Mouse (Mus musculus): Measurements from ENCODE around the gene Fam114a1.

Fam114a1 gene

DNA sequence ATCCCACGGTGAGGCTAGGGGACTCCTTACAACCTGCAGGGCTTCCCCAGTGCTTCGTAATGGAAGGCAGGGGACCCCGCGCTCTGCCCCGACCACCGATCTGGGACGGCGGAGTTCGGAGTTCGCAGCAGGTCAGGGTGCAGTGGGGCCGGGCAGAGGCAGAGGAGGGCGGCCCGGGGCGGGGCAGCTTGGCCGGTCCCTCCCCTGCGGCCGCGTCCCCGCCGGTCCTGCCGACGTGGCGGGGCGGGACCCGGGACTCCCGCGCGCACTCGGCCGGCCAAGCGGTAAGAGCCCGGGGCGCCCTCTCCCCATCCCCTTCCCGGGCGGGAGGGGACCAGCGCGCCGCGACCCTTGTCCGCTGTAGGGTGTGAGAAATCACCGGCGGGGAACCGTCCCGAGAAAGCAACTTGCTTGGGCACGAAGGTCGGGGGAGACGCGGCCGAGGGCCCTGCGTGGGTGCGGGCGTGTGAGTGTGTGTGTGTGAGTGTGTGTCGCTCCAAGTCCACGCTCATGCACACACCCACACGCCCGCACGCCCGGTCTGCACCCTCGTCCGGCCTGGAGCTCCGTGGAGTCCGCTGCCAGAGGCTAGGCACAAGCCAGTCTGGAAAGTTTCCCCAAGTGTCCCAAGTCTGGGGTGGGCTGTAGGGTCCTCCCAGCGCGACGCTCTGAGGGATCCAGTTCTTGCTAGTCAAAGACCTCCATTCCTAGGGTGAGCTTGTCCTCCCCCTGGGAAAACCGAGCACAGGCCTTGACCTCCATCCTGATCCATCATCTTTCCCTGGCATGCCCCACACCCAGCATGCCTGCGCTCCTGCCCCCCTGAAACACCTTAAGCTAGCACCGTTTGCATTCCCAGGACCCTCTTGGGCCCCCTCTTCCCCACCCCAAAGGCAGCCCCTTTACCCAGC lies at the start of gene Fam114a1:
TSS of gene Fam114a1 (plus strand) at position 211 of the 911 bp plus-strand sequence.
- DNase-seq (ENCODE audit: low spot score), result peak; percentile 87

DNA sequence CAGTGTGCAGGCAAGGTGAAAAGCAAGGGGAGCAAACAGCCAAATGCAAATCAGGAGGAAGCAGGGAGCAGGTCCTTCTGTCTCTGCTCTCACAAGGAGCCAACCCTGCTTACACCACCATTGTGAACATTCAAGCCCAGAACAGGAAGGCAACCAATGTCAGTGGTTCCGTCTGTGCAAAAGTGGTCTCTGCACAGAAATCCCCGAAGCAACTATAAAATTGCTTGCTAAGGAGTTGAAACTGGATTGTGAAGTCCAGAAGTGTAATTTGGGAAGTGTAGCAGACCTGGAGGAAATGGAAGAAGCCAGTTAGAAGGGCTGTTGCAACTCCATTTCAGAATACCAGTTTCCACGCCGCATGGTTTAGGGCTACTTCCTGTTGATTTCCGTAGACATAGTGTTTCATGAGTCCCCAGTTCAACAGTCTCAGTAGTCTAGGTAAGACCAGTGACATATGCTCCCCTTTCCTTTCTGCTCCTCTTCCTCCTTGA lies 46.9 kb upstream of the Fam114a1 start:
- no peak for DNase-seq (ENCODE audit: low spot score)

DNA sequence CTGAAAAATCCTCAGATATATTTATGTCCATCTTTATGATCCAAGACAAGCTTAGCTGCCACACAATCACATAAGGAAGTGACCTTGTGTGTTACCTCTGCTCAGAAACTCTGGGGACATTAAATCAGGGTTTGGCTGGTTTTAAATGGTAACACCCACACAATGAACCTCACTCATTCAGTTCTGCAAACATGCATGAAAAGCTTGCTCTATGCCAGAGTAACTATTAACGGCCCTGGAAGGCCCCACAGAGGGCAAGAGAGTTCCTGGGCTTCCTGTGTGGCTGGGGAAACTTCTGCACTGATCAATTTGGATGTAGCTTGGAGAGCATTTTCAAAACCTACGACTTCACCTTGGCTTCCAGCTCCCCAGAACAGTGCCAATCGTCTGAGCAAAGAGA lies 37.7 kb upstream of the Fam114a1 start:
- DNase-seq (ENCODE audit: low spot score), result no peak

DNA sequence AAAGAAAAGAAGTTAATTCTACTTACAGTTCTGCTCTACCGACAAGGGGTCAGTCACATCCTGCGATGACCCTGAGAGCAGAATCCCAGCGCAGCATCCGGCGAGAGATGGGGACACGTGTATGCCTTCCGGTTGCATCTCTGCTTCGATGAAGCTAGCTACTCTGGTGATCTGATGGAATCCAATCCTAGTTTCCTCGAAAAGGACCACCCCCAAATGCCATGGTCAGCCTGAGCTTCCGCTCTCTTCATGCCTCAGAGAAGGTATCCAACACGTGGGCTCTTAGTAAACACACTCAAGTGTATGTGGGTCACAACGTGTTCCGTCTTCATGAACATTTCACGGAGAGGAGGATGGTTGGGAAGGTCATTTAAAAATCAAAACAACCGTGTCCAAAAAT lies 37.1 kb upstream of the Fam114a1 start:
- DNase-seq (ENCODE audit: low spot score), result no peak

DNA sequence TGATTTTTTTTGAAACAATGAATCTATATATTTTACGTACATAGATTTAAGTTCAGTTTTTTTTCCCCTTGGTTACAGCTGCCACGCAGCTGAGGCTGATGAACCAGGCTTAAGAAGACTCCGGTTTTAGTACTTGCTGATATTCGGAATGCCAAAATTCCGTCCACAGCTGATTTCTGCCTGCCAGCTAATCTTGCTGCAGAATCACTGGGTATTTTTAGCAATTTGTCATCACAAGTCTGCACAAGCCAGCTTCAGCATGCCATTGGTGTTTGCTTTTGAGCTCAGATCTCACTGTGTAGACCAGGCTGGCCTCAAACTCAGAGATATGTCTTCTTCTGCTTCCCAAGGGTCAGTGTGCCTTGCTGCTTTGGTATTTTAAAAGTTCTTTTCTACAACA lies 18.4 kb upstream of the Fam114a1 start:
- DNase-seq (ENCODE audit: low spot score), result no peak

DNA sequence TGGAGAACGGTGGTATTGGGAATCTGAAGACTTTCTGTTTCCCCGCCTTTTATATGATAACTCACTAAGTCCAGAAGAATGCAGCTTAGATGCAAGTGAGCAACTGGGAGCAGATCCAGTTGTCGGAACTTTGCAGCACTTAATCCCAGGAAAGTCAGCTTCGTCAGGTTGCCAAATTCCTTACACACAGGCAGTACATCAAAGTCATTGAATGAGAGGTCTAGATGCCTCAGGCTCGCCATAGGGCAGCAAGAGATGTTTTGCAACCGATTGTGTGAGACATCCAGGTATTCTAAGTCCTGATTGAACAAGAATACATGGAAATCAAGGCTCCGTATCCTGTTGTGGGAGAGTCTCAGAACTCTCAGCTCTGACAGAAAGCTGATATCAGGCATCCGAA lies 14.9 kb upstream of the Fam114a1 start:
- DNase-seq (ENCODE audit: low spot score), result no peak

DNA sequence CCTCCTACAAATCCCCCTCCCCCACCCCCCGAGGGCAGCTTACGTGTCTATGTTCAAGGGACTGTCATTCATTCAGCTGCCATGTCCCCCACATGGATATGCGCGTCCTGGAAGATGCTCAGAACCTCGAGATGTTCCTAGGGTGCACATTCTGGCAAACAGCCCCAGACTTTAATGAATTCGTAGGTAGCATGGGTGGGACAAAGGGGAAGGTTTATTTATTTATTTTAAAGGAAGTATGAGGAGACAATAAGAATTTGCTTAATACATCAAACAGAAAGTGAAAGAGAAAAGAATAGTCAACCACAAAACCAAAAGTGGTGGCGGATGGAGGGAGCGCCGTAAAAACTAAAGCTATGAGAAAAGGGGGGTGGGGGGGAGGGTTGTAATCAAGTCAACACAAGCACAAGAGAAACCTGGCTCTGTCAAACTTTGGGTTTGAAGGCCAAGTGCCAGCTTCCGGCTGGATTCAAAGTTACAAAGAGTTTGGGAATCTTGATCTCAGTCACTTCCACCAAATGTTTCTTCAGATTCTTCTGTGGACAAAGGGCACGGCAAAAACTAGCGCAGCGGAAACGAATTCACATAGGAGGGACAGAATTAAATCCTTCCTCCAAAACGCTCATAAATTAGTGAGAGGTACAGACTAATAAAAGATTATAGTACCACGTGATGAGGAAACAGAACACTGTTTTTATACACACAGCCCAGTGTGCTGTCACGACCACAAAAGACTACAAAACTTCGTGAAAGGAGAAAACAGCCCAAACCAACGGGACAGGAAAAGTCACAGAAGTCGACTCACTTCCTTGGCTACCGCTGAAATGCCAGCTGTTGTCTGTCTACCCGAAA lies 10.7 kb upstream of the Fam114a1 start:
- no peak for DNase-seq (ENCODE audit: low spot score)

DNA sequence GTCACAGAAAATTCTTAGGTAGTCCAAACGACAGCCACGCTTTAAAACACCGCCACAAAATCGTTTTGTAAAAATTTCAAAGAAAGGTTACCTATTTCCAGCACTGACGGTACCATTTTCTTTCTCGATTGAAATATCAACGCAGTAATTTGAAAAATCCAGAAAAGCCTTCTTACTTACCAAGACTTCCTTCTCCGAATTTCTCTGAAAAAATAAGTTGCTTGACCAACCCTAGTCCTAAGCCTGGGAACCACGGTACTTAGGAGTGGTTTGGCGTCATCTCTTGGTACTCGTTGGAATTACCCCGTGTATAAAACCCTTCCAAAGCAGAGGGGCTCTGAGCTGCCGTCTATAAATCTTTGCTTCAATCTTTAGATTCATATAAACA lies 10.0 kb upstream of the Fam114a1 start, which contains the start of gene Tlr6:
TSS of gene Tlr6 (minus strand) at position 255 of the 388 bp plus-strand sequence.
- DNase-seq (ENCODE audit: low spot score), result peak; percentile 72

DNA sequence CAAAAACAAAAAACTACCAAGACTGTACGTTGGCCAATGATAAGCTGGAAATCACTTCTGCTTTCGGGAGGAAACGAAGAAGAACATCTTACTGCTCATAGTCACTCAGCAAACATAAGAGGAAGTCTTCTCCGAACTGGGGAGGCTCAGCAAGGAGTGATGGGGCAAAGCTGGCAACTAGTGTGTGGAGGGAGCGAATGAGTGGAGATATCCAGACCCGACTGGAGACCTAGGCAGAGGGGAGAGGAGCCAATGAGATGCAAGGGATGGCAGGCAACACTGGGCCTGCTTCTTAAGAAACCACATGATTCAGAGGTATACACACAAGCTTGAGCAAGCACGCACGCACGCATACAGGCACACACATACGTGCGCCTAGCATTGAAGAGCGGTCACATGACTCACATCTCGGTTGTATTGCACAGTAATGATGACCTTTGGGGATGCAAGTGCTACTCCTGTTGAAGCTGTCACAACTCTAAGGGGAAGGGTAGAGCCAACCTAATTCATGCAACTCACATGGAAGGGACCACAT lies 8.9 kb upstream of the Fam114a1 start:
- no peak for DNase-seq (ENCODE audit: low spot score)

DNA sequence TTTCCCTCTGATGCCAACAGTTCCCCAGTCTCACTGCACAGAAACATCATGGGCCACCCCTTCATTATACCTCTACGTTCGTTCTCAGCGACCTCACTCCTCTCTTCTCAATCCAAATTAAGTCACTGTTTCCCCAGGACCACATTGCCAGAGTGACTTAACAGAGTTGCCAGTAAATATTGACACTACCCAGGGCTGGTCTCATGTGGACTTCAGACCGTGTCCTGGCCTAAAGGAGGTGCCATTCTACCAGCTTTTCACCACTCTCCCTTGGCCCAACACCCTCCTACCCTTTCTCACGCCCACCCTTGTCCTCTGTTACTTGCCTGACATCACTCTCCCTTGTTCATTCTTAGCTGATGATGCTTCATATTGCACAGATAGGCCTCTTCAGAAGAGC lies 6.6 kb upstream of the Fam114a1 start:
- no peak for DNase-seq (ENCODE audit: low spot score)

DNA sequence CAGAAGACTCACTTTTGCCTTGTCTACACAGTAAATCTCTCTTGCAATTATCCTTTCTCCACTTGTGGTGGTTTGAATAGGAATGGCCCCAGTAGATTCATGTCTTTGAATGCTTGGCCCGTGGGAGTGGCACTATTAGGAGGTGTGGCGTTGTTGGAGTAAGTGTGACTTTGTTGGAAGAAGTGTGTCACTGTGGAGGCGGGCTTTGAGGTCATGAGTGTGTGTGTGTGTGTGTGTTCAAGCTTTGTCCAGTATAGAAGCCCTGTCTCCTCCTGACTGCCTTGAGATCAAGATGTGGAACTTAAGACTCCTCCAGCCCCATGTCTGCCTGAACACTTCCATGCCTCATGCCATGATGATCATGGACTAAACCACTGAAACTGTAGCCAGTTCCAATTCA lies 6.1 kb upstream of the Fam114a1 start:
- no peak for DNase-seq (ENCODE audit: low spot score)

DNA sequence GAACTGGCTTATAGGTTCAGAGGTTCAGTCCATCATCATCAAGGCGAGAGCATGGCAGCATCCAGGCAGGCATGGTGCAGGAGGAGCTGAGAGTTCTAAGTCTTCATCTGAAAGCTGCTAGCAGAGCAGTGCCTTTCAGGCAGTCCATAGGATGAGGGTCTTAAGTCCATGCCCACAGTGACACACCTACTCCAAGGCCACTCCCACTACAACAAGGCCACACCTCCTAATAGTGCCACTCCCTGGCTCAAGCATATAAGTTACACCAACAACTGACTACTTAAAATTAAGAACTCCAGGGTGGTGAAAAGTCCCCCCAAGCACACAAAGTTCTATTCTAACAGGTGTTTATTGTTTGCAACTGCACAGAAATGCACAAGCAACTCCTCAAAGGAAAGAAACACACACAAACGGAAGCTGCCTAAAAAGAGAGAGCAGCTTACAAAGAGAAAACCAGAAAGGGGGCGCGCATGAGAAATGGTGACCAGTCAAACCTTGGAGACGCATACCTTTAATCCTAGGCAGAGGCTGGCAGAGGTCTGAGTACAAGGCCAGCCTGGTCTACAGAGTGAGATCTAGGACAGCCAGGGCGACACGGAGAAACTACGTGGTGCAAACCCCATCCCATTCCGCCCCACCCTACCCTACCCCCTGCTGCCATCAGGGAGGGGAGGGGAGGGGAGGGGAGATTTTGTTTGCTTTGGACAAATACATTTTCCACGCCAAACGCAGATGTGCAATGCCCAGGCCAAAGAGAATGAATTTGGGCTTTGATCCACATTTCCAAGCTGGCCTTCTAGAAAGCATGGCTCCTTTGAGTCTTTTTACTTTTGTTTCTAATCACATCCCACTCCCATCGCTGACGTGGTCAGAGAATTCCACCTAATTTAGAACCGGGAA lies 660 bp upstream of the Fam114a1 start:
- peak; percentile 47 for DNase-seq (ENCODE audit: low spot score)

DNA sequence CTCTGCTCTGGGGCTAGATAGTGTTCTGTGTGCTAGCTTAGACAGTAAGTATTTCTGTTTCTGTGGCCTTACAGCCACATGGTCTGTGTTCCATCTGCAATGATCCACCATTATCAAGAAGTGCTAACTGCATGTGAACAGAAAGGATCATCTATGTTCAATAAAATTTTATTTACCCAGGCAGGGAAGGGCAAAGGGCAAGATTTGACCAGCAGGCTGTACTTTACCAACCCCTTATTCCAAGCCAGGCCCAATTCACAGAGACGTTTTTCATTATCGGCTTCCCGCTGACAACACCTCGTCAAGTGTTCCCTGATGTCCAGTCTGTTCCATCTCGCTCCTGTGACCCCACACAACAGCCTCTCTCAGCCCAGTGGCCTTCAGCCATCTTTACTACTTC lies 5.2 kb downstream of the Fam114a1 start:
- DNase-seq (ENCODE audit: low spot score), result no peak

DNA sequence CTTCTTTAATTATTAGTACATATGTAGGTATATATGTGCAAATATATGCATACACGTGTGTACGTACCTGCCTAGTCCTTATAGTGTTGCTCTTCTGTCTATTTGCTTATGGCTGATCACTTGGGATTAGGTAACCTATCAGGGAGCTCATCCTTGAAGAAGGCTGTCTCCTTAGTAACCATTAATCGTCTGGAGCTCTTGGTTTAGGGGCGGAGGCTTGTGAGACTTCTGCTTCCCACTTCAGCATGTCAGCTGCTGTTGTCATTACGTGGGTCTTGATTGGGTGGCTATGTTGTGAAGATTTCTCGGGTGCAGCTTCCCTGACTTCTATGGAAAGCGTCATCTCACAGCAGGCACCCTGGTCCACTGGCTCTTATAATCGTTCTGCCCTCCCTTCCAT lies 7.3 kb downstream of the Fam114a1 start:
- no peak for DNase-seq (ENCODE audit: low spot score)

DNA sequence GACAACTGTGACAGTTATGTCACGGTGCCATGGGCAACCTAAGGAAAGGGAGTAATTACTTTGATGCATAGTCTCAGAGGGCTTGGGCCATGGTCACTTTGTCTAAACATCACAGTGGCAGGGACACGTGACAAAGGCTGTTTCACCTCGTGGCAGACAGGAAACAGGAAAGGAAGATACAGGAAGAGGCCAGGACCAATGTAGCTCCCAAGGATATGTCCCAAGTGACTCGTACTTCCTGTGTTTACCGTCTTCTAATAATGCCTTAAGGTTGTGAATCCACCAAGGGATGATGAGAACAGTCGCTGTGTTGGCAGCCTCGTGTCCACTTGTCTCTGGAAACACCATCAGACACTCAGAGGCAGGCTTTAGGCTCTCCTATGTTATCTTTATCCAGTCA lies 16.1 kb downstream of the Fam114a1 start:
- no peak for DNase-seq (ENCODE audit: low spot score)

DNA sequence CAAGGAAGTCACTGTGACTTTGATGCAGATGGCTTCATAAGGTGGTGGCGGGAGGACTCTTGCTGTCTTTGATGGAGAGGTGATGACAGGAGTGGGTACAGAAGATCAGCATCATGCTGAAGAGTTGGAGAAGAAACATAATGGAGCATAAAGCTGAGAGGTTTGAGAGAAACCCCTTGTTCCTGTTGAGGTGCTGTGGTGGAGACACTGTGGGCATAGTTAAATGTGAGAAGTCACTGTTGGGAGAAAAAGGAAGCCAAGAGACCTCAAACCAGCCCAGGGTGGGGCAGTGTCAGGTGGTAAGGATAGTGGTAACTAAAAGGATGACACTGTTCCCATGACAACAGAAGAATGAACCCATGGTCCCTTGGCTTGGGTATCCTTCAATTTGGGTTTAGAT lies 20.1 kb downstream of the Fam114a1 start:
- DNase-seq (ENCODE audit: low spot score), result no peak

DNA sequence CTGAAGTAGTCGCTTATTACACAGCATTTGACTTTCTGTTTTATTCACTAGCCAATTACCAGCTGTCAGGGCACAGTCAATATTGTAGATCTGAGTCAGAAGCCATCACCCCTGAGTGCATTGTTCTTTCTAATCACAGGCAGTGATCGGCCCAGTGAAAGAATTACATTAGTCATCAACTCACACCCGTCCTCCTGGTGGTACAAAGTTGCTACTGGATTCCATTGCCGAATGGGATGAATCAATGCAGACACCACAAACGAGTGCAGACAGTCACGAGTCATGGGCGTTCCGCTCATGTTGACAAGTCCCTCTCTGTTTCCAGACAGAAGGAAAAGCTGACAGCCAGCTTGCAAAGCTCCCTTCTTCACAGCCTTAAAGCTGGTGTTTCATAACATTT lies 22.7 kb downstream of the Fam114a1 start:
- no peak for DNase-seq (ENCODE audit: low spot score)

DNA sequence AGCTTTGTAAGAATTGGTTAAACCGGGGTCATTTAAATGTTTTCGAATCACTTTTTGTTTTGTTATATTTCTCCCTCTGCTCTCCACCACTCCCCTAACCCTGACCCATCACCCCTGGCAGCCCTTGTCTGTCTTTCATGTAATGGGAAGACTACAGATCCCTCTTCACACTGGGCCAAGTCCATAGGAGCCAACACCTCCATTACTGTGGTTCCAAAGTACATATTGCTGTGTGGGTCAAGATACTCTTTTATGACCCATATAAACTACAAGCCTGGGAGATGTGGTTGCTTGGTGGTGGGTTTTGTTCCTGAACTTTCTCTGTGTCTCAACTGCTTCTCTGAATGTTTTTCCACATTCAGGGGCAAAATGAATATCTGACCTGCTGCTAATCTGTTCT lies 25.5 kb downstream of the Fam114a1 start:
- no peak for DNase-seq (ENCODE audit: low spot score)

DNA sequence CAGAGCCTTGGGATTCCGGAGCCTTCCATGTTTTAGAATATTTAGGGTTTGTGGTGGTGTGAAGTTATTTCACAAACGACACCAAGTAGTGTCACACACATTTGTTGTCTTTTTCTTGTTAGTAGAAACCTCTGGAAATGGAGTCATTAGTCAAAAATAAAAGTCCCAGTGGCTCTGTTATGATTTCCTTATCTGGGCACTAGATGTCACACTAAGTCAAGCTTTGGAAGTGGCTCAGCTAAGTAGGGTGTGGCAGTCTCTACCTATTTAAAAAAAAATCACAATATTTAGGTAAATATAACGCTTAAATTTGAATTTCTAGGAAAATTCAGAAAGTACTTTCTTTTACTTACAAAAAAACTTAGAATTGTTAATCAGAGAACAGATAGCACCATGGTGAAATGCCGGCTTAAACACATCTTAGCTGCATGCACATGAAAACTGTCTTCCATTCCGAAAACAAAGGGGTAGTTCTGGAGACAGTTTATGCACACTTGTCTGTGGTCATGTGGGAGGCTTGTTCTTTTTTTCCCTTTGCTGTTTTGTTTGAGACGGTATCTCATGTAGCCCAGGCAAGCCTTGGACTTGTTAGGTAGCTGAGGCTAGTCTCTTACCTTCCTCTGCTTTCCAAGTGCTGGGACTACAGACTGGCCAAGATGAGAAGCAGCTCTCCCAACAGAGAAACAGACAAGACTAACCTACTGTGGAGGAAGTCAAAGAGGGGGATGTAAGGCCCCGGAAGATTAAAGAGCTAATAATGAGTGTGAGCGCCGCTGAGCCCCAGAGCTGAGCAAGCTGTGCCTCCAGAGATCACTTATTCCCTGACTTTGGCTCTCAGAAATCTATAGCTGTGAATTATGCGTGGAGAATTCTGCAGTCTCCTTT lies 33.3 kb downstream of the Fam114a1 start:
- no peak for DNase-seq (ENCODE audit: low spot score)

DNA sequence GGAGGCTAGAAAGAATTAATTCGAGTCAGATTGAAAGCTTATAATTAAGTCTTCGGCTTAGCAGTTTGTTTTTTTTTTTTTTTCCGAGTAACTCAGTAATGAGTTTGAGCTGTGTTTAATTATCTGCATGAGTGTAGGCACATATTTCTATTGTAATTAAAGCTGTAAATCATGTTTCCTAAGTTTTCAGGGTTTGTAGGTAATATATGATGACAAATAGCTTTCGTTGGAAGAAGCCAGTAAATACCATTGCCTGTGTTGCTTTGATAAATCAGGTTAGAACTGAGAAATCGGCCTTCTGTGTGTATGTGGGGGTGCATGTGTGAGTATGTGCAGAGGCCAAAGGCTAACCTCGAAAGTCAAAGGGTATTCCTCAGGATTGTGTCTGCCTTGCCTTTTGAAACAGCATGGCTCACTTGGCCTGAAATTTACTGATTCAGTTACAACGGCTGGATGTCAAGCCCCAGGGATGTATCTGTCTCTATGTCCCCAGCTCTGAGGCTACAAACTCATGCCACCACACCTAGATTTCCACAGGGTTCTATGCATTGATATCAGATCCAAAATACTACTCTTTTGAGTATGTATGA lies 34.2 kb downstream of the Fam114a1 start:
- no peak for DNase-seq (ENCODE audit: low spot score)

Data from testis, postnatal 10 days (tissue).